Mouse (Mus musculus) monocyte, adult 5-6 weeks (primary cell): ENCODE data around the gene Trip4. TPM values are rescaled to one million over a fixed set of nuclear protein-coding genes. Genes with fewer than 3 reads are reported as not detected.
A peak's percentile ranks its signal among the peaks of the same experiment; 100 is the strongest.

Source experiments
- ATAC-seq: fragments of 153-309, 156-312 bp; replicated peaks from 2 replicates; pipeline ENCODE4 v1.8.0; 2017; ENCODE audit warnings: mild to moderate bottlenecking; ENCODE audit not compliant: low TSS enrichment, insufficient number of reproducible peaks, severe bottlenecking, poor library complexity, low FRiP score
- total RNA-seq: library from RNA; stranded (forward); fragments of 200-1000, 200-491, 200-594 nt; gene quantifications from 3 replicates; pipeline ENCODE4 v1.2.3, GENCODE M21; 2017

Gene Trip4
- 28.5 to 53.8 TPM (median 33.5 TPM) in 3 replicates for total RNA-seq

- peak; percentile 100 for ATAC-seq
These were observed at the start of gene Trip4, which contains the start of gene Csnk1g1 for GRCm38 (mm10) chr9:65908394-65909300. TSS of gene Trip4 (minus strand) at chr9:65908794. TSS of gene Csnk1g1 (plus strand) at chr9:65908924.

GRCm38 (mm10) chr9:65951082-65951587 lies 42.5 kb upstream of the Trip4 start:
- no peak for ATAC-seq

- no peak for ATAC-seq
These were observed 29.0 kb upstream of the Trip4 start for GRCm38 (mm10) chr9:65937566-65937965.

GRCm38 (mm10) chr9:65929826-65930225 lies 21.2 kb upstream of the Trip4 start:
- ATAC-seq = no peak

- no peak for ATAC-seq
These were observed 19.9 kb upstream of the Trip4 start for GRCm38 (mm10) chr9:65928456-65928855.

- no peak for ATAC-seq
These were observed 8.4 kb upstream of the Trip4 start for GRCm38 (mm10) chr9:65917015-65917414.

- ATAC-seq = no peak
These were observed 5.4 kb upstream of the Trip4 start for GRCm38 (mm10) chr9:65913976-65914375.

- no peak for ATAC-seq
These were observed 1.2 kb upstream of the Trip4 start for GRCm38 (mm10) chr9:65909837-65910236.

GRCm38 (mm10) chr9:65909301-65909801 lies 757 bp upstream of the Trip4 start:
- ATAC-seq = peak; percentile 45

GRCm38 (mm10) chr9:65903419-65903818 lies 5.2 kb downstream of the Trip4 start:
- ATAC-seq = no peak

- ATAC-seq = no peak
These were observed 5.7 kb downstream of the Trip4 start for GRCm38 (mm10) chr9:65902879-65903278.

- ATAC-seq = no peak
These were observed 11.6 kb downstream of the Trip4 start for GRCm38 (mm10) chr9:65896977-65897376.

- ATAC-seq = no peak
These were observed 17.5 kb downstream of the Trip4 start for GRCm38 (mm10) chr9:65891126-65891525.

- ATAC-seq = peak; percentile 99
These were observed 18.4 kb downstream of the Trip4 start, which contains the start of gene Pclaf for GRCm38 (mm10) chr9:65890143-65890628. TSS of gene Pclaf (plus strand) at chr9:65890237.

GRCm38 (mm10) chr9:65884564-65885315 lies 23.9 kb downstream of the Trip4 start:
- peak; percentile 100 for ATAC-seq

- ATAC-seq = no peak
These were observed 48.9 kb downstream of the Trip4 start for GRCm38 (mm10) chr9:65859656-65860055.

- ATAC-seq = no peak
These were observed 58.4 kb downstream of the Trip4 start for GRCm38 (mm10) chr9:65850203-65850602.

GRCm38 (mm10) chr9:65848154-65848553 lies 60.4 kb downstream of the Trip4 start:
- no peak for ATAC-seq
